Mouse (Mus musculus): ENCODE data around the gene Tmem185b. TPM values are rescaled to one million over a fixed set of nuclear protein-coding genes. Genes with fewer than 3 reads are reported as not detected.

The Tmem185b gene
- polyA plus RNA-seq, 1 experiment, result 19.8 TPM

- peaks cover 6% of the 10 kb centered on the region for H3K36me3 ChIP-seq (replicated peaks; ENCODE audit: low read length)
- TF ChIP-seq FLI1 (IDR thresholded peaks at IDR 0.05; ENCODE audit: low read length) (no peak), GATA1 (IDR thresholded peaks at IDR 0.05; ENCODE audit: borderline replicate concordance, low read length) (no peak)
- peaks cover 39% of the 10 kb centered on the region for H3K27me3 ChIP-seq (replicated peaks)
- peaks cover 21% of the 10 kb centered on the region for H3K4me1 ChIP-seq
- H3K4me3 ChIP-seq (replicated peaks), result peak overlapping the region; percentile 21
- peaks cover 34% of the 10 kb centered on the region for H3K9me3 ChIP-seq
These were observed 7.9 kb upstream of the Tmem185b start for GRCm38 (mm10) chr1:119518060-119518459.

GRCm38 (mm10) chr1:119518786-119519185 lies 7.2 kb upstream of the Tmem185b start:
- Histone ChIP-seq H3K4me3 (replicated peaks) (no peak overlapping the region), H3K27me3 (replicated peaks) (peaks cover 37% of the 10 kb centered on the region)

DNA sequence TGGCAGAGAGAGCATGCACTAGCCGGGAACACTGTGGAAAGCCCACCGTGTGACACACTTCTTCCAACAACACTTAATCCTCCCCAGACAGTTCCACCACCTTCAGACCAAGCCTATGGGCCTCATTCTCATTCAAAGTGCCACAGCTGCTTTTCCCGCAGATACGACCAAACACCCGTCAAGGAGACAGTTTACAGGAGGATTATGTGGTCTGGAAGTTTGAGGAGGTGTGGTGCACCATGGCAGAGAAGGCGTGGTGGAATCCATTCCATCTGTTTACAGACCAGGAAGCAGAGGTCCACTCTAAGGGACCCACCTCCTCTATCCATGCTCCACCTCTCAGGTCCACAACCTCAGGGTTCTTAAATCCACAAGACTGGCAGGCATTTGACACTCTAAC lies 6.7 kb upstream of the Tmem185b start:
- TF ChIP-seq FLI1 (IDR thresholded peaks at IDR 0.05; ENCODE audit: low read length), result no peak
- no peak for TF ChIP-seq GATA1 (IDR thresholded peaks at IDR 0.05; ENCODE audit: borderline replicate concordance, low read length)
- Histone ChIP-seq H3K4me3 (replicated peaks) (no peak overlapping the region), H3K4me1 (peaks cover 32% of the 10 kb centered on the region), H3K9me3 (peaks cover 22% of the 10 kb centered on the region), H3K27me3 (replicated peaks) (peaks cover 34% of the 10 kb centered on the region), H3K36me3 (replicated peaks; ENCODE audit: low read length) (peaks cover 3% of the 10 kb centered on the region)

More at GRCm38 (mm10) chr1:119518786-119519185, 7.2 kb upstream of the Tmem185b start:
- H3K36me3 ChIP-seq (replicated peaks; ENCODE audit: low read length), result peaks cover 6% of the 10 kb centered on the region
- peaks cover 27% of the 10 kb centered on the region for H3K4me1 ChIP-seq
- H3K9me3 ChIP-seq, result peaks cover 27% of the 10 kb centered on the region
- TF ChIP-seq GATA1 (IDR thresholded peaks at IDR 0.05; ENCODE audit: borderline replicate concordance, low read length) (no peak), FLI1 (IDR thresholded peaks at IDR 0.05; ENCODE audit: low read length) (no peak)

- H3K4me3 ChIP-seq (replicated peaks), result no peak overlapping the region
These were observed 4.9 kb upstream of the Tmem185b start for GRCm38 (mm10) chr1:119521029-119521428.

GRCm38 (mm10) chr1:119521681-119522080 lies 4.3 kb upstream of the Tmem185b start:
- H3K4me3 ChIP-seq (replicated peaks), result no peak overlapping the region
- H3K36me3 ChIP-seq (replicated peaks; ENCODE audit: low read length), result peaks cover 4% of the 10 kb centered on the region
- H3K4me1 ChIP-seq, result peaks cover 53% of the 10 kb centered on the region
- peaks cover 30% of the 10 kb centered on the region for H3K27me3 ChIP-seq (replicated peaks)
- TF ChIP-seq GATA1 (IDR thresholded peaks at IDR 0.05; ENCODE audit: borderline replicate concordance, low read length) (no peak), FLI1 (IDR thresholded peaks at IDR 0.05; ENCODE audit: low read length) (no peak)
- H3K9me3 ChIP-seq, result peaks cover 10% of the 10 kb centered on the region

More at GRCm38 (mm10) chr1:119521029-119521428, 4.9 kb upstream of the Tmem185b start:
- Histone ChIP-seq H3K9me3 (peaks cover 14% of the 10 kb centered on the region), H3K4me1 (peaks cover 46% of the 10 kb centered on the region), H3K27me3 (replicated peaks) (peaks cover 30% of the 10 kb centered on the region), H3K36me3 (replicated peaks; ENCODE audit: low read length) (peaks cover 3% of the 10 kb centered on the region)
- TF ChIP-seq GATA1 (IDR thresholded peaks at IDR 0.05; ENCODE audit: borderline replicate concordance, low read length) (no peak), FLI1 (IDR thresholded peaks at IDR 0.05; ENCODE audit: low read length) (no peak)

- Histone ChIP-seq H3K4me3 (replicated peaks) (no peak overlapping the region), H3K9me3 (peaks cover 9% of the 10 kb centered on the region), H3K27me3 (replicated peaks) (peaks cover 30% of the 10 kb centered on the region), H3K4me1 (peaks cover 50% of the 10 kb centered on the region), H3K36me3 (replicated peaks; ENCODE audit: low read length) (peaks cover 11% of the 10 kb centered on the region)
- TF ChIP-seq GATA1 (IDR thresholded peaks at IDR 0.05; ENCODE audit: borderline replicate concordance, low read length) (no peak), FLI1 (IDR thresholded peaks at IDR 0.05; ENCODE audit: low read length) (no peak)
These were observed 3.2 kb upstream of the Tmem185b start for GRCm38 (mm10) chr1:119522726-119523125.

GRCm38 (mm10) chr1:119523369-119523768 lies 2.6 kb upstream of the Tmem185b start:
- H3K4me3 ChIP-seq (replicated peaks), result no peak overlapping the region
- peaks cover 18% of the 10 kb centered on the region for H3K36me3 ChIP-seq (replicated peaks; ENCODE audit: low read length)
- peaks cover 12% of the 10 kb centered on the region for H3K9me3 ChIP-seq
- peaks cover 30% of the 10 kb centered on the region for H3K27me3 ChIP-seq (replicated peaks)
- TF ChIP-seq FLI1 (IDR thresholded peaks at IDR 0.05; ENCODE audit: low read length) (no peak), GATA1 (IDR thresholded peaks at IDR 0.05; ENCODE audit: borderline replicate concordance, low read length) (no peak)
- H3K4me1 ChIP-seq, result peaks cover 43% of the 10 kb centered on the region

DNA sequence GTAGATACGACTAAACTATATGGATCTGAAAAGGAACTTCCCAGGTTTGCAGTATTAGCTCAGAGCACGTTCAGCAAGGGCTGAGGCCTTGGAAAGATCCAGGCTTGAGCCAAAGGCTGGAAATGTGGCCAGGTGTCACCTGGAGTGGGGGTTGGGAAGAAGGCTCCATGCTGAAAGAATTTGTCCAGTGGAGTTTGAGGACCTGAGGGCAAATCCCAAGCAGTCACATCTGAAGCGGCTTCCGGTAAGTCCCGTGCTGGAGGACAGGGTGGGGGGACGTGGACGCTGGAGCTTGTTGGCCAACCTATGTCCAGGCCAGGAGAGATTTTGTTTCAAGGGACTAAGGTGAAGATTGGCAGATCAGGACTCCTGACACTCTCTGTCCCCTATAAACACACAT lies 2.1 kb upstream of the Tmem185b start:
- Histone ChIP-seq H3K27me3 (replicated peaks) (peaks cover 30% of the 10 kb centered on the region), H3K36me3 (replicated peaks; ENCODE audit: low read length) (peaks cover 22% of the 10 kb centered on the region), H3K4me1 (peaks cover 43% of the 10 kb centered on the region), H3K4me3 (replicated peaks) (no peak overlapping the region), H3K9me3 (peaks cover 17% of the 10 kb centered on the region)
- TF ChIP-seq GATA1 (IDR thresholded peaks at IDR 0.05; ENCODE audit: borderline replicate concordance, low read length) (no peak), FLI1 (IDR thresholded peaks at IDR 0.05; ENCODE audit: low read length) (no peak)

DNA sequence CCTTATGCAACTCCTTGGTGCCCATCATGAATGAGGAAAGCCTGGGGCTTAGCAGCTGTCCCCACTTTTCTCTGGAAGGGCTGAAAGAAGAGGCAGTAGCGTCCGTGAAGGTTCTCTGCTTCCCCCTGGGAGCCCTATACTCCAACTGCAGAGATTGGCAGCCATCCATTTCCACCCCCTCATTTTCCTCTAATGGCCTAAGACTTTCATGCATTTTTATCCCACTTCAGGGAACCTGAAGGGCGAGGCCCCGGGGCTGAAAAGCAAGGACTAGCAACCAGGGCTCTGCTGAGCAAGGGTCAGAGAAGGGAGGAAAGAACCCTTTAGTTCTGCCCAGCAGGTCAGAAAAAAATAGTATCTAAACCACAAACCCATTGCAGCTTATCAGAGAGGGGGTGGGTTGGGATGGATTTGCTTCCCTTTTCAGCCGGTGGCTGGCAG lies 936 bp upstream of the Tmem185b start:
- H3K4me1 ChIP-seq, result peaks cover 43% of the 10 kb centered on the region
- peaks cover 24% of the 10 kb centered on the region for H3K27me3 ChIP-seq (replicated peaks)
- H3K4me3 ChIP-seq (replicated peaks), result peak overlapping the region; percentile 96
- TF ChIP-seq FLI1 (IDR thresholded peaks at IDR 0.05; ENCODE audit: low read length), result no peak
- TF ChIP-seq GATA1 (IDR thresholded peaks at IDR 0.05; ENCODE audit: borderline replicate concordance, low read length), result no peak
- H3K9me3 ChIP-seq, result peaks cover 27% of the 10 kb centered on the region
- H3K36me3 ChIP-seq (replicated peaks; ENCODE audit: low read length), result peaks cover 30% of the 10 kb centered on the region

- peaks cover 14% of the 10 kb centered on the region for H3K27me3 ChIP-seq (replicated peaks)
- H3K4me1 ChIP-seq, result peaks cover 21% of the 10 kb centered on the region
- no peak for TF ChIP-seq FLI1 (IDR thresholded peaks at IDR 0.05; ENCODE audit: low read length)
- no peak for TF ChIP-seq GATA1 (IDR thresholded peaks at IDR 0.05; ENCODE audit: borderline replicate concordance, low read length)
- H3K4me3 ChIP-seq (replicated peaks), result no peak overlapping the region
- peaks cover 40% of the 10 kb centered on the region for H3K9me3 ChIP-seq
- H3K36me3 ChIP-seq (replicated peaks; ENCODE audit: low read length), result peaks cover 30% of the 10 kb centered on the region
These were observed 5.0 kb downstream of the Tmem185b start for GRCm38 (mm10) chr1:119530941-119531340.

All from megakaryocyte, embryonic 14.5 days (primary cell).